Mouse (Mus musculus) midbrain, postnatal 0 days (tissue): Measurements from ENCODE around the gene Ferd3l. TPM values are rescaled to one million over a fixed set of nuclear protein-coding genes. Genes with fewer than 3 reads are reported as not detected.

ENCODE experiments used
- ATAC-seq: fragments of 200-750 bp; cut with Nextera tagmentation; 2 replicates; pipeline ENCODE4 v1.8.0; 2017; ENCODE audit warnings: moderate number of reproducible peaks, mild to moderate bottlenecking, moderate TSS enrichment, moderate library complexity; ENCODE audit not compliant: low FRiP score
- DNase-seq: peaks from one replicate; pipeline ENCODE4 v3.0.0-alpha.2; 2015; ENCODE audit warnings: low spot score
- H3K27ac ChIP-seq: fragments of 300-500 bp; sonication (generic); 2 replicates; pipeline ENCODE4 v1.5.1; 2014; ENCODE audit warnings: low read depth, mild to moderate bottlenecking, low read length, mixed read lengths
- H3K27me3 ChIP-seq: fragments of 300-500 bp; sonication (generic); 2 replicates; pipeline ENCODE4 v1.6.1; 2014; ENCODE audit warnings: low read length, control low read depth, mixed read lengths; ENCODE audit not compliant: insufficient read depth
- H3K36me3 ChIP-seq: fragments of 300-500 bp; sonication (generic); 2 replicates; pipeline ENCODE4 v1.6.1; 2014; ENCODE audit warnings: low read length, control low read depth, mixed read lengths; ENCODE audit not compliant: insufficient read depth
- H3K4me1 ChIP-seq: fragments of 300-500 bp; sonication (generic); 2 replicates; pipeline ENCODE4 v1.6.1; 2014; ENCODE audit warnings: mild to moderate bottlenecking, control low read depth, antibody characterized with exemption, low read length, mixed read lengths; ENCODE audit not compliant: insufficient read depth
- H3K4me2 ChIP-seq: fragments of 300-500 bp; sonication (generic); 2 replicates; pipeline ENCODE4 v1.6.1; 2014; ENCODE audit warnings: low read depth, mild to moderate bottlenecking, low read length, mixed read lengths; ENCODE audit not compliant: poor library complexity, severe bottlenecking
- H3K4me3 ChIP-seq: fragments of 300-500 bp; sonication (generic); 2 replicates; pipeline ENCODE4 v1.5.1; 2014; ENCODE audit warnings: low read depth, mild to moderate bottlenecking, low read length, moderate library complexity
- H3K9ac ChIP-seq: fragments of 300-500 bp; sonication (generic); replicated peaks from 2 replicates; pipeline ENCODE4 v1.6.1; 2014; ENCODE audit warnings: mild to moderate bottlenecking, low read length, moderate library complexity, mixed read lengths; ENCODE audit not compliant: poor library complexity, severe bottlenecking
- H3K9me3 ChIP-seq: fragments of 300-500 bp; sonication (generic); 2 replicates; pipeline ENCODE4 v1.6.1; 2016; ENCODE audit warnings: low read length, control low read depth
- CTCF ChIP-seq: IDR thresholded peaks from 2 replicates; pipeline ENCODE4 v1.5.1; 2016; ENCODE audit warnings: antibody characterized with exemption, mild to moderate bottlenecking
- WGBS: fragments of 180-500 bp; shearing (Covaris S2); extraction: QIAGEN DNeasy Blood & Tissue Kit; methylation state at CpG from one replicate; pipeline ENCODE4 v1.1.7; 2014; 5-methylcytosine and 5-hydroxymethylcytosine counted together
- polyA plus RNA-seq: library from polyadenylated mRNA; unstranded; fragments of >200 nt; fragmentation: Nextera tagmentation; extraction: Ambion mirVana; gene quantifications from 2 replicates; pipeline ENCODE4 v1.2.1, GENCODE M21; 2015
- total RNA-seq: library from RNA; depleted of rRNA; stranded (reverse); fragments of >200 nt; gene quantifications from 2 replicates; pipeline ENCODE4 v1.2.3, GENCODE M21; 2014; rRNA removed

The Ferd3l gene
- total RNA-seq = 0.71 and 1.5 TPM in 2 replicates
- 0.26 and 0.53 TPM in 2 replicates for polyA plus RNA-seq

- no peak for TF ChIP-seq CTCF
- Histone ChIP-seq H3K9ac (0 out of 2 replicates have a peak within 1 kb of the TSS, but pooled peaks have one; percentile 40), H3K4me1 (0 out of 2 replicates have a peak, but pooled peaks cover 9% of the 10 kb centered on the region), H3K36me3 (no peaks in the 10 kb centered on the region), H3K27ac (no peak within 1 kb of the TSS), H3K4me3 (peak within 1 kb of the TSS; percentile 35), H3K9me3 (no peaks in the 10 kb centered on the region), H3K27me3 (peaks cover 17% of the 10 kb centered on the region), H3K4me2 (peak within 1 kb of the TSS; percentile 48)
- WGBS = 2% methylated on average over 39 of the region's 39 CpGs
- ATAC-seq (no peak; the same call in 1 of the 2 replicates), DNase-seq (peak; percentile 3)
Observed at GRCm38 (mm10) chr12:33928331-33929192, at the start of gene Ferd3l. TSS of gene Ferd3l (plus strand) at chr12:33928425.

- no peaks in the 10 kb centered on the region for H3K27me3 ChIP-seq
- no peaks in the 10 kb centered on the region for H3K36me3 ChIP-seq
- no peak overlapping the region for H3K27ac ChIP-seq
- H3K9me3 ChIP-seq = no peaks in the 10 kb centered on the region
- peak; percentile 15 for DNase-seq
- no peak for ATAC-seq
- H3K4me1 ChIP-seq = no peaks in the 10 kb centered on the region
- WGBS = 79% methylated on average over 2 of the region's 2 CpGs
- H3K4me3 ChIP-seq = no peak overlapping the region
- TF ChIP-seq CTCF = no peak
- H3K4me2 ChIP-seq = no peak overlapping the region
- no peak overlapping the region for H3K9ac ChIP-seq
Observed at GRCm38 (mm10) chr12:33893956-33894355, 34.3 kb upstream of the Ferd3l start.

GRCm38 (mm10) chr12:33894621-33895020, 33.6 kb upstream of the Ferd3l start:
- Histone ChIP-seq H3K9me3 (no peaks in the 10 kb centered on the region), H3K4me2 (no peak overlapping the region), H3K27me3 (no peaks in the 10 kb centered on the region), H3K9ac (no peak overlapping the region), H3K27ac (no peak overlapping the region), H3K4me3 (no peak overlapping the region), H3K36me3 (no peaks in the 10 kb centered on the region), H3K4me1 (no peaks in the 10 kb centered on the region)
- 83% methylated on average over 1 of the region's 1 CpGs for WGBS
- ATAC-seq (no peak), DNase-seq (no peak)
- no peak for TF ChIP-seq CTCF

- DNase-seq (no peak), ATAC-seq (no peak)
- H3K9ac ChIP-seq = no peak overlapping the region
- no peak overlapping the region for H3K4me2 ChIP-seq
- H3K27me3 ChIP-seq = peaks cover 17% of the 10 kb centered on the region
- H3K4me1 ChIP-seq = 0 out of 2 replicates have a peak, but pooled peaks cover 9% of the 10 kb centered on the region
- H3K36me3 ChIP-seq = no peaks in the 10 kb centered on the region
- WGBS = 7% methylated on average over 3 of the region's 3 CpGs
- H3K4me3 ChIP-seq = no peak overlapping the region
- no peaks in the 10 kb centered on the region for H3K9me3 ChIP-seq
- no peak for TF ChIP-seq CTCF
- H3K27ac ChIP-seq = no peak overlapping the region
Observed at GRCm38 (mm10) chr12:33926751-33927150, 1.5 kb upstream of the Ferd3l start.

GRCm38 (mm10) chr12:33927334-33928098, 709 bp upstream of the Ferd3l start:
- H3K4me2 ChIP-seq = peak overlapping the region; percentile 48
- no peaks in the 10 kb centered on the region for H3K36me3 ChIP-seq
- WGBS = 4% methylated on average over 15 of the region's 15 CpGs
- 0 out of 2 replicates have a peak, but pooled peaks cover 9% of the 10 kb centered on the region for H3K4me1 ChIP-seq
- no peak overlapping the region for H3K27ac ChIP-seq
- peaks cover 17% of the 10 kb centered on the region for H3K27me3 ChIP-seq
- DNase-seq (peak; percentile 22), ATAC-seq (no peak)
- H3K9ac ChIP-seq = no peak overlapping the region
- no peaks in the 10 kb centered on the region for H3K9me3 ChIP-seq
- TF ChIP-seq CTCF = no peak
- H3K4me3 ChIP-seq = peak overlapping the region; percentile 35
